Mouse (Mus musculus) frontal cortex, adult (tissue): ENCODE measurements around the gene Cd86.

Source experiments
- ATAC-seq: cut with Nextera tagmentation; 2 replicates; pipeline ENCODE4 v1.9.2; 2017; ENCODE audit warnings: mild to moderate bottlenecking, moderate library complexity, mixed read lengths; ENCODE audit not compliant: low TSS enrichment

Gene Cd86

GRCm38 (mm10) chr16:36655910-36656309 lies 10.0 kb downstream of the Cd86 start:
- ATAC-seq = no peak

GRCm38 (mm10) chr16:36655199-36655598 lies 10.7 kb downstream of the Cd86 start:
- no peak for ATAC-seq

GRCm38 (mm10) chr16:36651174-36651766 lies 14.6 kb downstream of the Cd86 start:
- no peak for ATAC-seq

- no peak for ATAC-seq
Observed at GRCm38 (mm10) chr16:36650511-36650910, 15.4 kb downstream of the Cd86 start.

- no peak for ATAC-seq
Observed at GRCm38 (mm10) chr16:36649304-36649703, 16.6 kb downstream of the Cd86 start.

GRCm38 (mm10) chr16:36645124-36645523 lies 20.8 kb downstream of the Cd86 start:
- ATAC-seq = no peak

GRCm38 (mm10) chr16:36642696-36643046 lies 23.2 kb downstream of the Cd86 start:
- no peak for ATAC-seq

GRCm38 (mm10) chr16:36641830-36642695 lies 23.8 kb downstream of the Cd86 start:
- ATAC-seq = no peak

GRCm38 (mm10) chr16:36640993-36641392 lies 24.9 kb downstream of the Cd86 start:
- ATAC-seq = no peak

- ATAC-seq = no peak
Observed at GRCm38 (mm10) chr16:36639812-36640504, 25.9 kb downstream of the Cd86 start.

- no peak for ATAC-seq
Observed at GRCm38 (mm10) chr16:36636800-36637199, 29.1 kb downstream of the Cd86 start.

- ATAC-seq = no peak
Observed at GRCm38 (mm10) chr16:36634971-36635710, 30.7 kb downstream of the Cd86 start.

- no peak for ATAC-seq
Observed at GRCm38 (mm10) chr16:36634421-36634820, 31.5 kb downstream of the Cd86 start.

- no peak for ATAC-seq
Observed at GRCm38 (mm10) chr16:36632229-36632628, 33.7 kb downstream of the Cd86 start.

- no peak for ATAC-seq
Observed at GRCm38 (mm10) chr16:36631607-36632006, 34.3 kb downstream of the Cd86 start.

GRCm38 (mm10) chr16:36627740-36628139 lies 38.1 kb downstream of the Cd86 start:
- no peak for ATAC-seq

- ATAC-seq = no peak
Observed at GRCm38 (mm10) chr16:36626567-36627197, 39.2 kb downstream of the Cd86 start.

GRCm38 (mm10) chr16:36625909-36626308 lies 40.0 kb downstream of the Cd86 start:
- no peak for ATAC-seq

GRCm38 (mm10) chr16:36622320-36622719 lies 43.6 kb downstream of the Cd86 start:
- ATAC-seq = peak; percentile 82; the same call in 1 of the 2 replicates

- ATAC-seq = peak; percentile 80; the same call in 1 of the 2 replicates
Observed at GRCm38 (mm10) chr16:36621108-36621507, 44.8 kb downstream of the Cd86 start.

- no peak for ATAC-seq
Observed at GRCm38 (mm10) chr16:36613701-36614100, 52.2 kb downstream of the Cd86 start.
